Mouse (Mus musculus) lung, adult 18-20 months (tissue): ENCODE measurements around the gene Rrnad1.
A peak's percentile ranks its signal among the peaks of the same experiment; 100 is the strongest.

Experiments
- DNase-seq, 2 experiments: peaks; one replicate each; pipeline ENCODE4 v3.0.0; 2022; ENCODE audit warnings: mixed read lengths in 2 of 2

Gene Rrnad1

GRCm38 (mm10) chr3:87930078-87930795 lies at the start of gene Rrnad1, which contains the start of gene Isg20l2:
TSS of gene Rrnad1 (minus strand) at chr3:87930717.
TSS of gene Isg20l2 (plus strand) at chr3:87930314.
- peak; percentile 97 to 98 for DNase-seq

- DNase-seq: no peak
These were observed 49.6 kb upstream of the Rrnad1 start for GRCm38 (mm10) chr3:87980085-87980484.

- DNase-seq: no peak
These were observed 49.0 kb upstream of the Rrnad1 start for GRCm38 (mm10) chr3:87979493-87979892.

- peak in 1 of 2 experiments; percentile 52 for DNase-seq
These were observed 44.0 kb upstream of the Rrnad1 start for GRCm38 (mm10) chr3:87974381-87974987.

GRCm38 (mm10) chr3:87973593-87974380 lies 43.3 kb upstream of the Rrnad1 start:
- no peak for DNase-seq

GRCm38 (mm10) chr3:87972776-87973175 lies 42.3 kb upstream of the Rrnad1 start:
- no peak for DNase-seq

- no peak for DNase-seq
These were observed 41.7 kb upstream of the Rrnad1 start for GRCm38 (mm10) chr3:87972203-87972664.

- DNase-seq: no peak
These were observed 41.1 kb upstream of the Rrnad1 start for GRCm38 (mm10) chr3:87971489-87972202.

GRCm38 (mm10) chr3:87970939-87971488 lies 40.5 kb upstream of the Rrnad1 start, which contains the start of gene Nes:
TSS of gene Nes (plus strand) at chr3:87971078.
- DNase-seq: peak; percentile 73 to 78

GRCm38 (mm10) chr3:87970184-87970938 lies 39.8 kb upstream of the Rrnad1 start:
- peak; percentile 40 to 62 for DNase-seq

- peak; percentile 87 to 91 for DNase-seq
These were observed 30.2 kb upstream of the Rrnad1 start for GRCm38 (mm10) chr3:87960586-87961191.

- no peak for DNase-seq
These were observed 29.7 kb upstream of the Rrnad1 start for GRCm38 (mm10) chr3:87960191-87960585.

- no peak for DNase-seq
These were observed 28.9 kb upstream of the Rrnad1 start for GRCm38 (mm10) chr3:87959371-87959770.

- no peak for DNase-seq
These were observed 28.4 kb upstream of the Rrnad1 start for GRCm38 (mm10) chr3:87958967-87959366.

GRCm38 (mm10) chr3:87958476-87958875 lies 28.0 kb upstream of the Rrnad1 start:
- no peak for DNase-seq

- DNase-seq: no peak
These were observed 27.5 kb upstream of the Rrnad1 start for GRCm38 (mm10) chr3:87958056-87958455.

GRCm38 (mm10) chr3:87952440-87952839 lies 21.9 kb upstream of the Rrnad1 start:
- DNase-seq: no peak

GRCm38 (mm10) chr3:87951946-87952345 lies 21.4 kb upstream of the Rrnad1 start:
- no peak for DNase-seq

- no peak for DNase-seq
These were observed 19.5 kb upstream of the Rrnad1 start for GRCm38 (mm10) chr3:87949955-87950515.

GRCm38 (mm10) chr3:87949266-87949954 lies 18.9 kb upstream of the Rrnad1 start:
- no peak for DNase-seq
